Mouse (Mus musculus): ENCODE measurements at regions not wholly inside any gene's neighbourhood (a gene's known extent, or its start where the extent isn't known, plus 50 kb on each side); places are given as distances from the start of the nearest gene placed in this dataset.

DNA sequence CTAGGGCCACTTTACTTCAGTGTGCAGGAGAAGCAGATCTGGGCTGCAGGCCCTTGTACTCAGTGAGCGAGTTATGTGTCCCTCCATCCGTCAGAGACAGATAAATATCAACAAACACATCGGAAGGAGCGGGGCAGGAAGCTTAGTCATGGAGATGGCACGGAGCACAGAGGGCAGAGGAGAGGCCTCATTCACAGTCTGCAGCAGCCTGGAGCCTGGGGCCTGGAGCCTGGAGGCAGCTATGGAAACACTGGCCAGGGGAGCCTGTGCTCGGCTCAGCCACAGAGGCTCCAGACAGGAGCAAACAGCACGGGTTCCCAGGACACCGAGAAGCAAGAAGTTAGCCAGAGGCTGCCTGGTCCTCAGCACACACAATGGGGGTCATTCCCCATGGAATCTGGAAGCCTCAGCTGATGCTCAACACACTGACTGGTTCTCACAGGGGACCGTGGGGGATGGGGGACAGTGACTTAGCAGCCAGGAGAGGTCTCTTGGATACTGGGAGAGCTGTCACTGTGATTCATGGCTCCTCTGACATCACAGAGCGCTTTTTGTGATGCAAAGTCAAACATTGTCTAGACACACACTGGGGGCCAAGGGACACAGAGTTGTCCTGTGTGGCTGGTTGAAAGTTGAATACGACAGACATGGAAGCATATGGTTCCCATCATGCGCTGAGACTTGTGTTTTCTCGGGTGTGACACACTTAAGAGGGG lies 82.2 kb upstream of the Sulf2 start:
- TF ChIP-seq CTCF (IDR thresholded peaks at IDR 0.05; ENCODE audit: low read depth) (no peak), EP300 (IDR thresholded peaks at IDR 0.05; ENCODE audit: low read depth) (no peak)

All from liver, postnatal 0 days (tissue).